Mouse (Mus musculus) thymus, postnatal 10 days (tissue): ENCODE data around the gene Pnmal1.

Source experiments
- DNase-seq, 2 experiments: peaks; one replicate each; pipeline ENCODE4 v3.0.0; 2021; ENCODE audit warnings: low spot score in 2 of 2

Pnmal1 gene

DNA sequence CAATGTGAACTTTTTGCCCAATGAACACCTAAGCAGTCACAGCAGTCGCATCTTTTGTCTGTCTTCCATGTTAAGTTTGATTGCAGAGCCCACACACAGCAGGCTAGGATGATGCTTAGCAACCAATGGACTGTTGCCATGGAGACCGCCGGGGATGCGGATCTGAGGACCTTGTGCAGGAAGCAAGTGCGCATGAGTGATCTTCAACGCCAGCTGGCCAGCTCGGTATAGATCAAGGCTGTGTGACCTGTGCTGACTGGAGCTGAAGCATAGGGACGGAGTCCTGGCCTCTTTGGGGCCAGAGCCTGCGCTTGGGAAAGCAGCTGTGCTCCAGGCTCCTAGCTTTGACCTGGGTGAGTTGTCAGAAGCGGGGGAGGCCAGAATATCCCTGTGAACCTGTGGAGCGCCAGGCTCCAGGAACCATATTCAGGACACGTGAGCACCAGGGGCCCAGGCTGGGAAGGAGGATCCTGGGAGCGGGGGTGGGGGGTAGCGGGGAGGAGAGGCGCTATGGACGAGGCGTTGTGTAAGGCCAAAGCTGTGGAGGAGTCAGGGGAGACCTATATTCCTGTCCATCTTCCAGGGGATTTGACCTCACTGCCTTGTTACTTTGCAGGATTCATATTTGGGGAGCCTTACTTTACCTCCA lies at the start of gene Pnmal1:
TSS of gene Pnmal1 (plus strand) at position 141 of the 649 bp plus-strand sequence.
- DNase-seq, result no peak

DNA sequence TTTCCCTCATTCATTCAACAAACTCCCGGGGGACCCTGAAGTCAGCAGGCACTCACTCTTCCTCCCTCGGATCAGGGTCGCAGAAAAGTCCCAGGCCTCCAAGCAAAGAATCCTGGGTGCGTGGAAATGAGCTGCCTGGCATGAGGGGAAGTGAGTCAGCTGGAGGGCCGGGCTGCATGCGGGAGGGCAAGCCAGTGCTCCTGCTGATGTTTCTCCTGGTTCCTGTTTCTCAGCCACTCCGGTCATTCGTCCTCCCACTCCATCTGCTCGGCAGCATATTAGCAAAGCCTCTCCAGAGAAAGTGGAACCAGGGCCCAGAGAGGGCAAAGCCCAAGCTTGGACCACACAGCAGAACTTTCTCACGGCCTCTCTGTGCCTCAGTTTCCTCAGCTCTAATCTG lies 49.6 kb upstream of the Pnmal1 start:
- no peak for DNase-seq

DNA sequence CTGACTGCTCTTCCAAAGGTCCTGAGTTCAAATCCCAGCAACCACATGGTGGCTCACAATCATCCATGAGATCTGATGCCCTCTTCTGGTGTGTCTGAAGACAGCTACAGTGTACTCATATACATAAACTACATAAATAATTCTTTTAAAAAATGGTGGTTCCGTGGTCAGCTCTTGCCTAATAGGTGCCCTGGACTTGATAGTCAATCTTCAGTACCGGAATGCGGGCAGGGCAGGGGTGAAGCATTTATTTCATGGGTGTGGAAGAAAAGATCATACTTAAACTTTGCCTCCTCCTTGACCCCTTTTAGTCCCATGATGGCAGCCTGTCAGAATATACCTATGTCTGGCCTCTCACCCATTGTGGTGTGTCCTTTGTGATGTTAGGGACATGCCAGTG lies 47.6 kb upstream of the Pnmal1 start:
- no peak for DNase-seq

DNA sequence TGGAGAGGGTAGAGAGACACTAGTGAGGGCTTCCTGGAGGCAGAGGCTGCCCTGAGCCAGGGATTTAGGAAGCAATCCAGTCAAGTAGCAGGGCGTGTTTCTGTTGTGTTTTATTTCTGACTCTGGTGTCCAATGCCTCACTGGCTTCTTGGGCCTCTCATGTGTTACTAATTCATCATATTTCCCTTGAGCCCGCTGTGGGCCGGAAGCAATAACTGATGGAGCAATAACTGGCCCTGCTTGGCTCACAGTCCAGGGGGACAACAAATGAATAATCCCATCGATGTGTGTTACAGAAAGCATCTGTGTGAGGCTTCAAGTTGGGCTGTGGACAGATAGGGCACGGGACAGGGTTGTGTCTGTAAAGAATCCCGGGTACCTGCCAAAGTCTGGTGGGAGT lies 47.1 kb upstream of the Pnmal1 start:
- DNase-seq, result no peak

DNA sequence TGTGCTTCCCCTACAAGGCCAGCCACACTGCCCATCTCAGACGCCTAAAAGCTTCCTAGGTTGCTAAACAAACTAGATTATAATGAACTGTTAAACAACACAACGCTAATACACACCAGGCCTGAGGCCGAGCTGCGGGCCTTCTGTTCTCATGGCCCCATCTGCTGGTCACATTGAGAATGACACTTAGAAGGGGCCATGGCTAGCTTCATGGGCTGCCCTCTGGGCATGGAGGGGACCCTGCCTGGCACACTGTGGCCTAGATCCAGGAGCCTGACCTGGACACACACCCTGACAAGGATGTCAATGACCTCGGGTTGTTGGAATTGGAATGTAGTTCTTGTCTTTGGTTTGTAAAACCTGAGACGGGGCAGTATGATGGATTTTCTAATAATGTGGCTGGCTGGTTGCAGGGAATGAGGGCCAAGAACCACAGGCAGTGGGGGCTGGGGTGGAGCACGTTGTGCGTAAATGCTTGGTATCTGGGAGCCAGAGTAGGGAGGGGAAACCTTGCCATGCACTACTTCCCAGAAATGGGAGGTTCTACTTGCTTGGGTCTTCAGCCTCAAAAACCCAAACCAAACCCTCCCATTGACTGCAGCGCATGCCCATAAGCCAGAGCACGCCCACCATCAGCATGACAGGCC lies 45.5 kb upstream of the Pnmal1 start:
- peak; percentile 46 to 68 for DNase-seq

DNA sequence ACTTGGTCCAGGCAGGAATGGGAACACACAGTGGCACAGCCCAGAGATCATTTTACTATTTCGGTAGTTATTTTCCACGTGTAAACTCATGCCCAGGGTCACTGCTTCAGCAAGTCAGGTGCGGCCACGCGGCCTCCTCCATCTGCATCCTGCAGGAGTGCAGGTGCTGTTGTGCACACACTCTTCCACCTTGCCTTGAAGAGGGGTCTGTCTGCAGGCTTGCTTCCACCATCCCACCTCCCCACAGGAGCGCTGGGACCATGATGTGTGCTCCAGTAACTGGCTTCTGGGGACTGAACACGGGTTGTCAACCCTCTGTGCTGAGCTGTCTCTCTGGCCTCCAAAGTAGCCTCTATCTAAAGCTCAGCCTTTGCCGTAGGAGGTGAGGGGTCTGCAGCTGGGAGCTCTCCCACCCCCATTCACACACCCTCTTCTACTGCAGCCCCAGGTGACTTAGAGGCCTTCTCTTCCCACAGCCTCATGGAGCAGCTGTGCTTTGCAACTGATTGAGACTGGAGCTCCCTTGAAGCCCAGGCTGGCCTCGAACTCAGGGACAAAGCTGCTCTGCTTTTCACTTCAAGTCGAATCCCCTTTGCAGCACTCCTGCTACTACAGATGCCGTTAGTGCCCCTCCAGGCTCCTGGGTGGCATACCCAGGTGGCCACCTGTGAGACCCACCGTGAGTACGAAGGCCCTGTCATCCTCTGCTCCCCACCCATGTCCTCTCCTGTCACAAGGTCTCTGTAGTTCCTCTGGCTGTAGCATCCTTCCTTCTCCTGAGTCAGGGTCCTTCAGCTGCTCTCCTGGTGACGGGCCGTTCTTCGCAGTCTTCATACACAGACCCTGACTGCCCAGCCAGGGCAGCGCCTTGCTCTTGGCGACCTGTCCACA lies 44.8 kb upstream of the Pnmal1 start:
- DNase-seq, result no peak

DNA sequence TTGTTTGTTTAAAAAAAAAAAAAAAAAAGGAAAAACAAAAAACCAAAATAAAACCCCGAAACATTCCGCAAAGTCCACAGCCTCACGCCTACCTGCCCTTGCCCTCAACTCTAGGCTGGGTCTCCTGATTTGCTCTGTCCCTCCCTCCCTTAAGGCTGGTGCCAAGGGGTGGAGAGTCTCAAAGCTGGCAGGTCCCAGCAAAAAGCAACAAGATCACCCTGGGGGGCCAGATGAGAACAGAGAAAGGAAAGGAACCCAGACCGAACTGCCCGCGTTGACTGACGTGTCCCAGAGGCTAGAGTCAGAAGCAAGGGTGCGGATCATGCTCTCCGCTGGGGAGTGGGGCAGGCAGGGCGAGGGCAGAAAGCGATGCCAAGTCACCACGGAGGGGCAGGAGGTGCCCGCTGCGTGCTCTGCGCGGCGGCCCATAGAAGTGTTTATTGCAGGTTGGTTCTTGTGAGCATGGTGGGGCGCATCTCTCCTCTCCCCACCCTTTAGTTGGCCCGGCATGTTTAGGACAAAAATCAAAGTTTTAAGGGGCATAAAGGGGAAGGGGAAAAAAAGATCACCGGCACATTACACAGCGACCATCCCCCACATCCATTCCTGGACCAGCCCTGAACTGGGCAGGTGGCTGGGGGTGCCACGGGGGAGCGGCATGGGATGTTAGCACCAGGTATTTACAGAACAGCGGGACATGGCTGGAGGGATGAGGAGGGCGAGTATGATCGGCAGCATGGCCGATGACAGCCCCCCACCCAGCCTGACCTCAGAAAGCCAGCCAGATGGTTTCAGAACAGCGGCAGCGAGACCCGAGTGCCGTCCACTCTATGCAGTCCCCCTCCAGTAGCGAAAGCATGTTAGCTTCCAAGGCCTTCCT lies 43.8 kb upstream of the Pnmal1 start:
- no peak for DNase-seq

DNA sequence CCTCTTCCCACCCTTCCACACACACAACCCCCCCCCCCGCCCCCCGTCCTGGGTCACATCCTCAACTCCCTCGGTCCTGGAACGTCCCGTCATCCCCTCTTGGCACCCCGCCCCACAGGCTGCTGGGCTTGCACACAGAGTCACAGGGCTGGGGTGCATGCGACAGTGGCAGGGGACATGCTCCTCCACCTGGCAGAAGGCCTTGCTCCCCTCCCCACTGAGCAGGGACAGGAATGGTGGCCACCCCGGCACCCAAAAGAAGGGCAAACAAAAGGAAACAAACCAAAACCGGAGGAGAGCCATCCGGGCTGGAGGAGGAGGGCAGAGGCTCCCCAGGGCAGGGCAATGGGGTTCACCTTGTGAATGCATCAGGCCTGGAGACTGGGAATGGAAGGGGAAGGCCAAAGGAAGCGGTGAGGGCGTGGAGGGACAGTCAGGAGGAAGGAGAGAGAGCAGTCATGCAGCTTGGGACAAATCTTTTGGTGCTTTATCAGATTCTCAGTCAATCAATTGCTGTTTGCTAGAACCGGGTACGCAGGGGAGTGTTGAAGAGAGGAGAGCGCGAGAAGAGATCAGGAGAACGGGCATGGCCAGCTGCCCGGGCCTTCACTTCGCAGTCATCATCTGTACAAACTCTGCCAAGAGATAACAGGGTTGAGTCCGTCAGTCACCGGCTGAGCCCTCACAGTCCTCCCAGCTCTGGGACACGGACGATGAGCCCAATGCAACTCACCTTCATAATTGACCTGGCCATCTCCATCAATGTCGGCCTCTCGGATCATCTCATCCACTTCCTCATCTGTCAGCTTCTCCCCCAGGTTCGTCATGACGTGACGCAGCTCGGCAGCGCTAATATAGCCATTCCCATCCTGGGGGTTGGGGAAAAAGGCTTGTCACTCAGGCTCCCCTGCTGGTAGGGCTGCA lies 42.9 kb upstream of the Pnmal1 start:
- DNase-seq, result no peak

DNA sequence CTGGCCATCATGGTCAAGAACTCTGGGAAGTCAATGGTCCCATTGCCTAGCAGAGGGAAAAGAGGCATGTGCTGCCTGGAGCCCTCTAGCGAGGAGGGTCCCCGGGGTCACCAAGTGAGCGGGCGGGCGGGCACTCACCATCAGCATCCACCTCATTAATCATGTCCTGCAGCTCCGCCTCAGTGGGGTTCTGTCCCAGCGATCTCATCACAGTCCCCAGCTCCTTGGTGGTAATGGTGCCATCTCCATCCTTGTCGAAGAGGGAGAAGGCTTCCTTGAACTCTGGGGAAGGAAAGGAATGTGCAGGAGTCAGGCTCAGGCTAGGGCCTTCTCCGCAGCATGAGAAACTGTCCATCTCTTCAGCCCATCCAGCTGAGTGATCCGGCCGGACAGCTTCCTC lies 42.0 kb upstream of the Pnmal1 start:
- no peak for DNase-seq

DNA sequence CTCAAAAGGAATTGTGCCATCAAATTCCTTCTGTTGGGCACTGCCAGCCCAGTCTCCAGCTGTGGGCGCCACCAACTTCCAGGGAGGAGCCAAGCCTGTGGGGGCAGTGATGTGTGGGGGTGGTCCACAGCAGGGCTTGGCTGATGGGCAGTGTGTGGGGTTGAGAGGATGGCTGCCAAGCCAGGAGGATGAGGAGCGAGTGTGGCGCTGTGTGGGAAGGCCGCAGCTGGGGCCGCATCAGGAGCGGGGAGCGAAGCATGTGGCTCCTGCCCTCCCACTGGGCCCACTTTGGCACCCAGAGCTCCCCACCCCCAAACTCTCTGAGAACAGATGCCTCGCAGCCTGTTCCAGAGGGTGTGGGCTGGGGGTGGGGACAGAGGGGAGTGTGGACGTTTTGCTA lies 41.5 kb upstream of the Pnmal1 start:
- DNase-seq, result no peak

DNA sequence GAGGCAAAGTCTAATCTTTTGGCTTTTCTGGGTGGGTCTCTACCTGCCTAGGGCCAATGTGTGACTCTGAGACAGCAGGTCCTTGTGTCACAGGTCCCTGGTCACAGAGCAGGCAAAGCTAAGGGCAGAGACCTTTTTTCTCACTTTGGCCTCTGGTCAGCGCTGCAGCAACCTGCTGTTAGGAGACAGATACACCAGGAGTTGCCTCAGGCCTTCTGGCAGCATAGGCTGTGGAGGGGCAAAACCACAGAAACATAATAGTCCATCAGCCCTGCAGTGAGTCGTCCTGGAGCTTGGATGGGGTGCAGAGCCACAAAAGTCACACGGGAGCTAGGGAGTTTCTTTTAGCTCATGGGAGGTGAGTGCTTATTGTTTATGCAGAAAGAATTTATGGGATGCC lies 40.8 kb upstream of the Pnmal1 start:
- no peak for DNase-seq

DNA sequence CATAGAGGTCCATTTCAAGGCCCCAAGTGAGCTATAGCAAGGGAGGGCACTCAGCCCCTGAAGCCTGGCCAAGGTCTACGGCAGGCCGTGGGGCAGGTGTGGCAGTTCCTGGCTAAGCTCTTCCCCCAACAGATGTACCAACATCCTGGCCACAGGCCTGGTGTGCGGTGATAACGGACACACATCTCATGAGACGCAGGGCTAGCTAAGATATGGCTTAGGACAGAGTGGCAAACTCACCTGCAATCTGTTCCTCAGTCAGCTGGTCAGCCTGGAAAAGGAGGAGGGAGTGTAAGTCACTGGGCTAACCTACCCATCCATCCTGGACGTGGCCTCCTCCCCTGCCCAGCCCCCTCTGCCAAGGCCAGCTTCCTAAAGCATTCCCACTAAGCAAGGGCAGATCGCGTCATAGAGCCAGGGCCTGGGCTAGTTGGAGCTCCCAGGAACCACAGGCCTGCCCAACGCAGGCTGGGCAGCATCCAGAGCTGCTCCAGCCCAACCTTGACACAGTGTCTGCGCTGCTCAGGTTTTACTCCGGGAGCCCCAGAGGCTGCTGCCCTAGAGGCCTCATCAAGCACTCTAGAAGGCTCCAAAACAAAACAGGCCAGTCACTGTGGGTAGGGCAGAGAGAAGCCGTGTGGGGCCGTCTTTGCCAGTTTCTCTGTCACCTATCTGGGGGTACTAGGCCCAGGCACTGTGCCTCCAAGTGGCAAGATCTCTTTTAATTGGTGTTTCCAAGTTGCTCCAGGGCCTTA lies 39.9 kb upstream of the Pnmal1 start:
- DNase-seq, result no peak

DNA sequence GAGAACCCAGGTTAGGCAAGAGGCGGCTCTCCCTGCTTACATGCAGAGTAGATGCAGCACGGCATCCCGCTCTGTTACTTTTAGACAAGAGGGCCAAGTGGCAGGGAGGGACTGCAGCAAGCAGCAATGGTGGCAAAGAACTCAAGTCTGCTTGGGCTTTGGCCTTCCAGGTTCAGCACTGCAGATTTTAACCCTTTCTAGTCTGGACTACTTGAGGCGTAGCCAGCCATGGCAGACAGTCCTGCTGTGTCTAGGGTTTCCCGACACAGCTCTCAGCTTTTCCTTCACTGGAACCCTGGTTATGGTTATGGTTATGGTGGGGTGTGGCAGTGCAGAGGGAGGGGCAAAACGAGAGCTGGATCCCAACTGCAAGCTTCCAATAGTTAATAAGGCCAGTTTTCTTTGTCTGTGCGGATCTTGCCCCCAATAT lies 39.3 kb upstream of the Pnmal1 start:
- no peak for DNase-seq

DNA sequence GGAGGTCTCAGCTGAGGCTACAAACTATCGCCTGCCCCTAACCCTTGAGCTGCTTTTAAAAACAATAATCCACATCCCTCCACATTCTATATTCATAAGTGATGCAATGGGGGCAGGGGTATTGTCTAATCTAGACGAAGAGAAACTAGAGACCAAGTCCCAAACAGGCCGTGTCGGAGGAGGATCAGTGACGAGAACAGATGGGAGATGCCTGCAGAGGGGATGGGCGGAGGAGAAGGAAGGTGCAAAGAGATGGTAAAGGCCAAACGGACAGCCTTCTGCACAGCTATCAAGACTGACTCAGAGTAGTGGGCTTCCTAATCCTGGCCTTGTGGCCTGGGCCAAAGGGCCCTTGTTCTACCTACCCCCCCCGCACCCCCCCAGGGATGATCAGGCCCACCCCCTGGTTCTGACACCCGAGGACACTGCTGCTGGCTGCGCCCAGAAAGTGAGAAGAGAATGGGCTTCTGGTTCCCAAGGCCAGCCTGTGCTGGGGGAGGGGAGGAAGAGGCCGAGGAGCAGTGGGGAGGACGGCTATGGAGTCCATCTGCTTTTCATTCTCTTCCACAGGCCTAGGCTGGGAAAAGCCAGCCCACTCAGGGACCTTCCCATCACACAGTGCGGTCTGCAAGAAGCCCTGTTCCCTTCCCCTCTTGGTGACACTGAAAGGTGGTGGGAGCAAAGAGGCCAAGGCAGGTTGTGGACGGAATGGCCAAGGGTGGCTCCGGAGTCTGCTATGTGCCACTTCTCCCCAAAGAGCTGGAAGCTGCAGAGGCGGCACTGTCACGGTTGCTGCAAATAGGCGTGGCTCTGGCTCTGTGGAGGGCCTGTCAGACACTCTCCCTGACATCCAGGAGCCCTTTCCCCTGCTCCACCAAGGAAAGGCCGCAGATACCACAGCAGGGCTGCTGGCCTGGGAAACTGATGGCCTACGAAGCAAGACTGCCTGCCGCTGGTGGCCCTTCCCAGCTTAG lies 38.4 kb upstream of the Pnmal1 start:
- DNase-seq, result no peak

DNA sequence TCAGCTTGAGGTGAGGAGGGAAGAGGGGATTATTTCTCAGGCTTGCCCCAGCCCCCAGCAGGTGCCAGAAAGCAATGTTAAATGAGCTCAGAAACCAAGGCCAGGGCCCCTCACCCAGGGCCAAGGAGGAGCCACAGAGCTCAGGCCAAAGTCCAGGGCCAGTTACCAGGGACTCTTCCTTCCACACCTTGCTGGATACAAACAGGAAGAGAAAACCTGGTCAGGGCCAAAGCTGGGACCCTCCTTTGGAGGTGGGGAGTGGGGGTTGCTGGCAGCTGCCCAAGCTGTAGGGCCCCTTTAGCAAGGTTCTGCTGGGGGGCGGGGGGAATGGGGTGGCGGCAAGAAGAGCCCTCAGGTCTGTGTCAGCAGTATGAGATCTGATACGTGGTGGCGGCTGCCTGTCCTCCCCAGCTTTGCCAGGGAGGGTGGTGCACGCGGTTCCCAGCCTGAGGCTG lies 37.6 kb upstream of the Pnmal1 start:
- DNase-seq, result no peak

DNA sequence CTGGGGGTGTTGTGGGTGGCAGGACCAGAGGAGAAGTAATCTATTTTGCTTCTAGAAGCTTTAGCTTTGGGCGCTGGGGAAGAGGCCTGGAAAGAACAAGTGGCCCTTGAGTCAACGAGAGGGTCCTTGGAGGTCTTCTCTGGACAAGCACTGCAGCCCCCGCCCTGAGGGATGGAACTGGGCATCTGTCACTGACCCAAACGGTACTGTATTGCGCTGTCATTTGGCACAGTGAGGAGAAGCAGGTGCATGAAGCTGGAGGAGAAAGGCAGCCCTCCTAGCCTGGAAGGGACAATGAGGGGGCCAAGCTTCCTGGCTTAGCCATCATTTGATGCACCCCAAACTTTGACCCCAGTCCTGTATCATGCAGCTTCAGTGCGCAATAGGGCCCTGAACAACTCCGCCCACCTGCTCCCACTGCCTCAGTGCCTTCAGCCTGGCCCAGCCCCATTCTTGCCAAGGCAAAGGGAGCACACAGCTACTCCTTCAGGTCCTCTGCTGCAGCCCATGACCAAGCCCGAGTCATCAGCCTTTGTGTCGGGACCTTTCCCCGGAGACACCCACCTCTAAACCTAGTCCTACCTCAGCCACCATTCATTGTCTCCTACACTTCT lies 37.0 kb upstream of the Pnmal1 start:
- DNase-seq, result no peak

DNA sequence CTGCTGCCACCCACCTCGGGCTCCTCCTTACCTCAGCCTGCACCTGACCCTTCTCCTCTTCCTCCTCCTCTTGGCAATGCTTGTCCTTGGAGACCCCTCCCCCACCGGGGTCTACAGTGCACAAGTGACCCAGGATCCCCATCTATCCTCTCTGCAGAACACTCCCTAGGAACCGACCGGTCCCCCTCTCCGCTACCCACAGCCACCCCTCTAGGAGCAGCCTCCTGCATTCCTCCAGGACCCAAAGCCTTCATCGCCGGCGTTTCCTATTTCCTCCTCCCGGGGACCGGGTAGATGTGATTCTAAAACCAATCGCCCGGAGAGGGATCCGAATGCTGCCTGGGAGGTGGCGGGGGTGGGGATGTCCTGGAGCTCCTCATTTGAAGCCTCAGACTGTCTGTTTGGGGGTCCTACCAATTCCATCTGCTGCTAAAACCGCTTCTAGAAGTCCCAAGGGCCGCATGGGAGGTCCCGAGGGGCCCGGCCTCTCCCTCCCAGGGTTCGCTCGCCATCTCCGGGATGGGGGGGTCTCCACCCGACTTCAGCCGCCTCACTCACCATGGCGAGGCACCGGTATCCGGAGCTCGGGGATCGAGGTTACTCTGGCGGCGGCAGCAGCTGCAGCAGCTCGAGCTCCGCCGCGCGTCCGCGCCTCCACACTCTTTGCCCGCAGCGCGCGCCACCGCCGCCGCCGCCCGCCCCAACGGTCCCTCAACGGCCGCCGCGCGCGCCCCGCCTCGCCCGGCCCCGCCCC lies 36.0 kb upstream of the Pnmal1 start:
- DNase-seq, result peak; percentile 46 to 58
